Mouse (Mus musculus): ENCODE measurements around the gene Speer4c. TPM values are rescaled to one million over a fixed set of nuclear protein-coding genes. Genes with fewer than 3 reads are reported as not detected.

Speer4c gene
- polyA plus RNA-seq (2014; fragmentation: Illumina TruSeq; extraction: RNeasy Lipid Tissue Mini Kit (QIAGEN cat#74804)), result 2.2 TPM

GRCm38 (mm10) chr5:15714171-15714570 lies at the start of gene Speer4c:
Gene Speer4c (minus strand): TSS chr5:15714271.

Other genes starting within 250 kb of the Speer4c start
- gene Gm21149, start 237.7 kb downstream of the Speer4c start, polyA plus RNA-seq (2014; fragmentation: Illumina TruSeq; extraction: RNeasy Lipid Tissue Mini Kit (QIAGEN cat#74804)), result 7.7 TPM
- 2.0 TPM for gene Gm21190, start 185.0 kb downstream of the Speer4c start, polyA plus RNA-seq (2014; fragmentation: Illumina TruSeq; extraction: RNeasy Lipid Tissue Mini Kit (QIAGEN cat#74804))
- gene Gm21083, start 136.9 kb downstream of the Speer4c start, polyA plus RNA-seq (2014; fragmentation: Illumina TruSeq; extraction: RNeasy Lipid Tissue Mini Kit (QIAGEN cat#74804)), result 0.43 TPM
- gene Speer4d, start 95.2 kb downstream of the Speer4c start, polyA plus RNA-seq (2014; fragmentation: Illumina TruSeq; extraction: RNeasy Lipid Tissue Mini Kit (QIAGEN cat#74804)), result 1.1 TPM
- not detected for gene 4930572O03Rik, start 57.2 kb downstream of the Speer4c start, polyA plus RNA-seq (2014; fragmentation: Illumina TruSeq; extraction: RNeasy Lipid Tissue Mini Kit (QIAGEN cat#74804))
- 155 TPM for gene Cacna2d1, start 220.4 kb upstream of the Speer4c start, polyA plus RNA-seq (2014; fragmentation: Illumina TruSeq; extraction: RNeasy Lipid Tissue Mini Kit (QIAGEN cat#74804))

All from ovary, adult 10 weeks (tissue).